Comparison of ENCODE assay signal across 12 mouse cellular contexts in the genomic region with DNA sequence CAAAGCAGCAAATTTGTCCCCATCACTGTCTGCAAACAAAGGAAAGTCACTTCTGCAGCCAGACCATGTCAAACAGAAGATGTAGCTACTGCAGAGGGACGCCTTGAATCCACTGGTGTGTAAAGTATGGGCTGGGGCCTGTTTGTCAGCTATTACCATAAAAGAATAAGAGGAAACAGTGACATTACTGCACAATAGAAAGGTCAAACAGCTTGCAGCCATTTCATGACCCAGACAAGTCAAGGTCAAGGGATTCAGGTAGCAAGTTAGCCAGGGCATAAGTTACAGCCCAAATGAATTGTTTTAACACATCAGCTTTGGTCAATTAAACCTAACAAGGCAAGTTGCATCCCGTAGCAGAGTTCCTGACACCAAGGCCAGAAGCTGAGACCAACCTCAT.
DNase-seq lines count a peak whose midpoint lies in the region; ATAC-seq and TF ChIP-seq lines count a peak whose summit lies in the region.
"Had no signal": no experiment of that assay in that cellular context is flagged by ENCODE, and none has a peak within 500 bp of the region (broad histone marks: within the 10 kb centered on the region; RNA-seq: fewer than 3 reads in every experiment).

No protein-coding gene starts in this region.

- no peak for DNase-seq in heart, postnatal 14 days
- DNase-seq in midbrain, embryonic 11.5 days (ENCODE audit: low spot score, missing footprints), result no peak
- no peak for DNase-seq in forebrain, postnatal 0 days
- DNase-seq in testis, postnatal 14 days (ENCODE audit: low spot score), result no peak
- DNase-seq: cerebellum, postnatal 14 days; liver; right cerebral cortex, postnatal 14 days; thymus, postnatal 4 days had no signal

- no peak overlapping the region for H3K4me3 ChIP-seq in heart, embryonic 15.5 days
- no peak overlapping the region for H3K4me3 ChIP-seq in midbrain, embryonic 16.5 days (ENCODE audit: low read depth, low read length)
- no peak overlapping the region for H3K4me3 ChIP-seq in midbrain, embryonic 11.5 days (ENCODE audit: low read depth, low read length)
- H3K4me3 ChIP-seq in forebrain, postnatal 0 days (ENCODE audit: low read depth, low read length), result 0 out of 2 replicates have a peak overlapping the region, but pooled peaks have one; percentile 8
- no peak overlapping the region for H3K4me3 ChIP-seq in neural tube, embryonic 15.5 days (replicated peaks)
- H3K4me3 ChIP-seq: neural tube, embryonic 12.5 days had no signal

- H3K9ac ChIP-seq in heart, embryonic 15.5 days, result no peak overlapping the region
- no peak overlapping the region for H3K9ac ChIP-seq in midbrain, embryonic 16.5 days (ENCODE audit: low read depth, low read length)
- H3K9ac ChIP-seq in midbrain, embryonic 11.5 days (ENCODE audit: low read length), result no peak overlapping the region
- no peak overlapping the region for H3K9ac ChIP-seq in forebrain, postnatal 0 days
- no peak overlapping the region for H3K9ac ChIP-seq in neural tube, embryonic 15.5 days (replicated peaks)
- H3K9ac ChIP-seq: neural tube, embryonic 12.5 days had no signal

- peaks cover 58% of the 10 kb centered on the region for H3K4me1 ChIP-seq in heart, embryonic 15.5 days (replicated peaks)
- peaks cover 10% of the 10 kb centered on the region; the same call in 1 of the 2 replicates for H3K4me1 ChIP-seq in midbrain, embryonic 16.5 days (ENCODE audit: control insufficient read depth, insufficient read depth, low read length)
- H3K4me1 ChIP-seq in midbrain, embryonic 11.5 days (ENCODE audit: control insufficient read depth, insufficient read depth, low read length), result peaks cover 3% of the 10 kb centered on the region; the same call in 1 of the 2 replicates
- H3K4me1 ChIP-seq in forebrain, postnatal 0 days (ENCODE audit: insufficient read depth), result peaks cover 16% of the 10 kb centered on the region
- peaks cover 31% of the 10 kb centered on the region for H3K4me1 ChIP-seq in neural tube, embryonic 15.5 days

- peak overlapping the region; percentile 60 for H3K27ac ChIP-seq in heart, embryonic 15.5 days
- no peak overlapping the region for H3K27ac ChIP-seq in midbrain, embryonic 16.5 days (ENCODE audit: low read length)
- no peak overlapping the region for H3K27ac ChIP-seq in midbrain, embryonic 11.5 days (ENCODE audit: low read depth, low read length)
- no peak overlapping the region for H3K27ac ChIP-seq in forebrain, postnatal 0 days (ENCODE audit: low read depth, low read length)
- no peak overlapping the region for H3K27ac ChIP-seq in neural tube, embryonic 15.5 days (replicated peaks)
- H3K27ac ChIP-seq: neural tube, embryonic 12.5 days had no signal

- intact Hi-C loops in heart, postnatal 14 days (cut with DNase I), result no loop called here

- no peaks in the 10 kb centered on the region for H3K9me3 ChIP-seq in heart, embryonic 15.5 days (replicated peaks)
- no peaks in the 10 kb centered on the region for H3K9me3 ChIP-seq in midbrain, embryonic 16.5 days (replicated peaks; ENCODE audit: control insufficient read depth, low read length, poor library complexity, severe bottlenecking)
- H3K9me3 ChIP-seq in midbrain, embryonic 11.5 days (ENCODE audit: control insufficient read depth, low read length), result no peaks in the 10 kb centered on the region
- no peaks in the 10 kb centered on the region for H3K9me3 ChIP-seq in forebrain, postnatal 0 days (ENCODE audit: low read length)
- H3K9me3 ChIP-seq in neural tube, embryonic 15.5 days (replicated peaks), result no peaks in the 10 kb centered on the region
- H3K9me3 ChIP-seq: neural tube, embryonic 12.5 days had no signal

- no peak overlapping the region for H3K4me2 ChIP-seq in heart, embryonic 15.5 days
- peak overlapping the region; percentile 10; the same call in 1 of the 2 replicates for H3K4me2 ChIP-seq in midbrain, embryonic 16.5 days (ENCODE audit: low read length)
- no peak overlapping the region for H3K4me2 ChIP-seq in midbrain, embryonic 11.5 days
- H3K4me2 ChIP-seq in forebrain, postnatal 0 days (ENCODE audit: low read depth), result peak overlapping the region; percentile 31
- peak overlapping the region; percentile 15; the same call in 1 of the 2 replicates for H3K4me2 ChIP-seq in neural tube, embryonic 15.5 days
- H3K4me2 ChIP-seq: neural tube, embryonic 12.5 days had no signal

- H3K27me3 ChIP-seq in heart, embryonic 15.5 days, result no peaks in the 10 kb centered on the region
- no peaks in the 10 kb centered on the region for H3K27me3 ChIP-seq in midbrain, embryonic 16.5 days (ENCODE audit: control insufficient read depth, insufficient read depth, low read depth, low read length)
- no peaks in the 10 kb centered on the region for H3K27me3 ChIP-seq in midbrain, embryonic 11.5 days (ENCODE audit: control insufficient read depth, insufficient read depth, low read length)
- no peaks in the 10 kb centered on the region for H3K27me3 ChIP-seq in forebrain, postnatal 0 days (ENCODE audit: insufficient read depth, low read length)
- no peaks in the 10 kb centered on the region for H3K27me3 ChIP-seq in neural tube, embryonic 15.5 days (replicated peaks)
- H3K27me3 ChIP-seq: neural tube, embryonic 12.5 days had no signal

- 50% methylated on average over 2 of the region's 2 CpGs for WGBS in heart, embryonic 15.5 days
- WGBS in midbrain, embryonic 16.5 days, result 41% methylated on average over 2 of the region's 2 CpGs
- 33% methylated on average over 2 of the region's 2 CpGs for WGBS in midbrain, embryonic 11.5 days
- 21% methylated on average over 2 of the region's 2 CpGs for whole genome bisulfite sequencing in forebrain, postnatal 0 days
- 20% methylated on average over 2 of the region's 2 CpGs for WGBS in neural tube, embryonic 15.5 days

- H3K36me3 ChIP-seq in heart, embryonic 15.5 days, result peaks cover 9% of the 10 kb centered on the region
- H3K36me3 ChIP-seq in midbrain, embryonic 16.5 days (ENCODE audit: control insufficient read depth, insufficient read depth, low read length), result no peaks in the 10 kb centered on the region
- H3K36me3 ChIP-seq in midbrain, embryonic 11.5 days (ENCODE audit: control insufficient read depth, insufficient read depth, low read length), result no peaks in the 10 kb centered on the region
- H3K36me3 ChIP-seq in forebrain, postnatal 0 days (ENCODE audit: insufficient read depth), result no peaks in the 10 kb centered on the region
- H3K36me3 ChIP-seq in neural tube, embryonic 15.5 days, result no peaks in the 10 kb centered on the region
- H3K36me3 ChIP-seq: neural tube, embryonic 12.5 days had no signal

- no peak for TF ChIP-seq CTCF in forebrain, postnatal 0 days (IDR thresholded peaks at IDR 0.05; ENCODE audit: low read depth)

- no peak for ATAC-seq in heart, embryonic 15.5 days (replicated peaks; ENCODE audit: insufficient number of reproducible peaks, insufficient read depth, low FRiP score, low read depth)
- ATAC-seq in midbrain, embryonic 16.5 days, result no peak
- ATAC-seq in midbrain, embryonic 11.5 days (ENCODE audit: low FRiP score), result no peak
- ATAC-seq in forebrain, postnatal 0 days, result no peak
- ATAC-seq in neural tube, embryonic 15.5 days (ENCODE audit: low FRiP score), result no peak

Comparison
In these comparisons a context has a peak if more than half of its experiments do, and no peak if none do; other contexts are left out.
1. H3K4me2 ChIP-seq: peak in midbrain, embryonic 16.5 days (single experiment), forebrain, postnatal 0 days (single experiment) and neural tube, embryonic 15.5 days (single experiment); none in heart, embryonic 15.5 days (single experiment) and midbrain, embryonic 11.5 days (single experiment).